Mouse (Mus musculus) MEL-GATA-1-ER (cell line): Measurements from ENCODE around the gene Gm14288.
"Not testable (repeated sequence)": the region's sequence is repeated elsewhere in the genome, so short reads cannot be mapped to it uniquely, and the experiment has no call there.

Experiments
- DNase-seq: peaks from one replicate; pipeline ENCODE4 v3.0.0-alpha.2; 2012; ENCODE audit warnings: low read depth; ENCODE audit errors: extremely low read depth

The Gm14288 gene

DNA sequence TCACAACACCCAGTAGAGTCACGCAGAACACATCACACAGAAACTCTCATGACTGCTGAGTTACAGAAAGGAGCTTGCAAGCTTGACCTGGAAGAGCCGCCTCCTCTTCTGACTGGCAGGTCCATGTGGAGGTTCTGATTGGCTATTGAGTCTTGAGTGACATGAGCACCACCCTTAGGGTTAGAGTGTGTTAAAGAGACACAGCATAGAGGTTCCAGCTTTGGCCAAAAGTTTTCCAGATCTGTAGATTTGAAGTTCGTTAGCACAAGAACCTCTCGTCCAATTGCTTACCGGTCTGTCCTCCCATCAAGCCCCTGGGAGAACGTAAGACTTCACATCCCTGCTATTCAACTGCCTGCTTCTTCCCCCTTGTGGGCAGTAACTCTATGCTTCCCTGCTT, at the start of gene Gm14288:
Gene Gm14288 (minus strand): TSS at position 101 of the 400 bp plus-strand sequence.
- DNase-seq = not testable (repeated sequence)

DNA sequence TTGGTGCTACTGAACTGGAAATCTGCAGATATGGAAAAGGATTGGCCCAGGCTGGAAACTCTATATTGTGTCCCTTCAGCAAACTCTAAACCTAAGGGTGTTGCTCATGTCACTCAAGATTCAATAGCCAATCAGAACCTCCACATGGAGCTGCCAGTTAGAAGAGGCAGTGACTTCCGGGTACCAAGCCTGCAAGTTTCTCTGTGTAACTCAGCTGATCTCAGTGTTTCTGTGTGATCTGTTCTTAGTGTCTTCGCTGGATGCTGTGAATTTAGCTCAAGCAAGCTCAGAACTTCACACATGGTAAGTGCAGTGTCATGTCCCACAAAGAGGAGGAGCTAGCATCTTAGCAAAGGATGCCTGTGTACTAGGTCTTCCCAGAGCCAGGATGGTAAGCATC, 59.7 kb downstream of the Gm14288 start, which contains the start of gene Gm2007:
Gene Gm2007 (plus strand): TSS at position 301 of the 400 bp plus-strand sequence.
- DNase-seq = not testable (repeated sequence)
